Mouse (Mus musculus): ENCODE data around the gene Mapk1. TPM values are rescaled to one million over a fixed set of nuclear protein-coding genes. Genes with fewer than 3 reads are reported as not detected.

Mapk1 gene
- polyA plus RNA-seq, 1 experiment from 2014 or later = 233 TPM

DNA sequence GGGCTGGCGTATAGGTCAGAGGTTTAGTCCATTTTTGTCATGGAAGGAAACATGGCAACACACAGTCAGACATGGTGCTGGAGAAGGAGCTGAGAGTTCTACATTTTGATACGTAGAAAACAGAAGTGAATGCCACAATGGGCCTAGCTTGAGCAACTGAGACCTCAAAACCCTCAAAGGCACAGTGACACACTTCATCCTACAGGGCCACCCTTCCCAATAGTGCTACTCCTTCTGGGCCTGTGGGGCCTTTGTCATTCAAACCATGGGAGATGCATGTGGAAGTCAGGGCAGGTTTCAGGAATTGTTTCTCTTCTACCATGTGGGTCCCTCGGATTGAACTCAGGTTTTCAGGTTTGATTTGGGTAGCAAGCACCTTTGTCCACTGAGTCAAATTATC lies 17.9 kb downstream of the Mapk1 start:
- WGBS = 89% methylated on average over 3 of the region's 3 CpGs
- H3K9me3 ChIP-seq (ENCODE audit: control insufficient read depth, low read length) = no peaks in the 10 kb centered on the region
- H3K4me1 ChIP-seq (ENCODE audit: control insufficient read depth, insufficient read depth, low read length) = no peaks in the 10 kb centered on the region
- no peak for ATAC-seq (ENCODE audit: low read depth)
- H3K36me3 ChIP-seq (ENCODE audit: control insufficient read depth, insufficient read depth, low read length) = no peaks in the 10 kb centered on the region
- no peak overlapping the region for H3K9ac ChIP-seq (replicated peaks; ENCODE audit: low read depth, low read length)
- no peak overlapping the region for H3K4me3 ChIP-seq (ENCODE audit: low read depth, low read length)
- H3K4me2 ChIP-seq (ENCODE audit: low read depth, low read length) = no peak overlapping the region
- H3K27me3 ChIP-seq (ENCODE audit: control insufficient read depth, insufficient read depth, low read length) = no peaks in the 10 kb centered on the region
- no peak overlapping the region for H3K27ac ChIP-seq (ENCODE audit: low read depth, low read length)

GRCm38 (mm10) chr16:17007070-17007469 lies 23.9 kb downstream of the Mapk1 start:
- Histone ChIP-seq H3K9me3 (ENCODE audit: control insufficient read depth, low read length) (no peaks in the 10 kb centered on the region), H3K36me3 (ENCODE audit: control insufficient read depth, insufficient read depth, low read length) (no peaks in the 10 kb centered on the region), H3K4me1 (ENCODE audit: control insufficient read depth, insufficient read depth, low read length) (no peaks in the 10 kb centered on the region), H3K27ac (ENCODE audit: low read depth, low read length) (no peak overlapping the region), H3K9ac (replicated peaks; ENCODE audit: low read depth, low read length) (no peak overlapping the region), H3K27me3 (ENCODE audit: control insufficient read depth, insufficient read depth, low read length) (no peaks in the 10 kb centered on the region), H3K4me3 (ENCODE audit: low read depth, low read length) (no peak overlapping the region), H3K4me2 (ENCODE audit: low read depth, low read length) (no peak overlapping the region)
- 89% methylated on average over 1 of the region's 1 CpGs for WGBS
- no peak for ATAC-seq (ENCODE audit: low read depth)

GRCm38 (mm10) chr16:17010036-17010435 lies 26.9 kb downstream of the Mapk1 start:
- H3K9ac ChIP-seq (replicated peaks; ENCODE audit: low read depth, low read length) = no peak overlapping the region
- no peak for ATAC-seq (ENCODE audit: low read depth)
- no peak overlapping the region for H3K4me3 ChIP-seq (ENCODE audit: low read depth, low read length)
- 95% methylated on average over 7 of the region's 7 CpGs for WGBS
- no peaks in the 10 kb centered on the region for H3K9me3 ChIP-seq (ENCODE audit: control insufficient read depth, low read length)
- no peaks in the 10 kb centered on the region for H3K36me3 ChIP-seq (ENCODE audit: control insufficient read depth, insufficient read depth, low read length)
- no peak overlapping the region for H3K27ac ChIP-seq (ENCODE audit: low read depth, low read length)
- no peak overlapping the region for H3K4me2 ChIP-seq (ENCODE audit: low read depth, low read length)
- H3K4me1 ChIP-seq (ENCODE audit: control insufficient read depth, insufficient read depth, low read length) = no peaks in the 10 kb centered on the region
- no peaks in the 10 kb centered on the region for H3K27me3 ChIP-seq (ENCODE audit: control insufficient read depth, insufficient read depth, low read length)

GRCm38 (mm10) chr16:17012583-17012982 lies 29.4 kb downstream of the Mapk1 start:
- 100% methylated on average over 1 of the region's 1 CpGs for WGBS
- H3K4me1 ChIP-seq (ENCODE audit: control insufficient read depth, insufficient read depth, low read length) = no peaks in the 10 kb centered on the region
- no peak overlapping the region for H3K9ac ChIP-seq (replicated peaks; ENCODE audit: low read depth, low read length)
- no peak for ATAC-seq (ENCODE audit: low read depth)
- no peaks in the 10 kb centered on the region for H3K36me3 ChIP-seq (ENCODE audit: control insufficient read depth, insufficient read depth, low read length)
- H3K27ac ChIP-seq (ENCODE audit: low read depth, low read length) = no peak overlapping the region
- H3K4me2 ChIP-seq (ENCODE audit: low read depth, low read length) = no peak overlapping the region
- H3K4me3 ChIP-seq (ENCODE audit: low read depth, low read length) = no peak overlapping the region
- H3K9me3 ChIP-seq (ENCODE audit: control insufficient read depth, low read length) = no peaks in the 10 kb centered on the region
- no peaks in the 10 kb centered on the region for H3K27me3 ChIP-seq (ENCODE audit: control insufficient read depth, insufficient read depth, low read length)

- H3K4me2 ChIP-seq (ENCODE audit: low read depth, low read length) = no peak overlapping the region
- WGBS = 90% methylated on average over 4 of the region's 4 CpGs
- no peak overlapping the region for H3K27ac ChIP-seq (ENCODE audit: low read depth, low read length)
- no peaks in the 10 kb centered on the region for H3K4me1 ChIP-seq (ENCODE audit: control insufficient read depth, insufficient read depth, low read length)
- no peak for ATAC-seq (ENCODE audit: low read depth)
- H3K27me3 ChIP-seq (ENCODE audit: control insufficient read depth, insufficient read depth, low read length) = no peaks in the 10 kb centered on the region
- no peak overlapping the region for H3K4me3 ChIP-seq (ENCODE audit: low read depth, low read length)
- H3K9me3 ChIP-seq (ENCODE audit: control insufficient read depth, low read length) = no peaks in the 10 kb centered on the region
- H3K9ac ChIP-seq (replicated peaks; ENCODE audit: low read depth, low read length) = no peak overlapping the region
- peaks cover 11% of the 10 kb centered on the region for H3K36me3 ChIP-seq (ENCODE audit: control insufficient read depth, insufficient read depth, low read length)
Measured at GRCm38 (mm10) chr16:17015111-17015852, 32.1 kb downstream of the Mapk1 start.

DNA sequence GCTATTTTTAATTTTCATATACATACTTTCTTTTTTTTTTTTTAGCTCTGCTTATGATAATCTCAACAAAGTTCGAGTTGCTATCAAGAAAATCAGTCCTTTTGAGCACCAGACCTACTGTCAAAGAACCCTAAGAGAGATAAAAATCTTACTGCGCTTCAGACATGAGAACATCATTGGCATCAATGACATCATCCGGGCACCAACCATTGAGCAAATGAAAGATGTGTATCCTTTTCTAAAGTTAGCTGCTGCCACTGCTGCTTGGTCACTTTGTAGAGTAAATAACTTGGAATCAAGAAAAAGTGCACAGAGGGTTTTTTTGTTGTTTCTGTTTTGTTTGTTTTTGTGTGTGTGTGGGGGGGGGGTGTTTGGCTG lies 32.7 kb downstream of the Mapk1 start:
- Histone ChIP-seq H3K9ac (replicated peaks; ENCODE audit: low read depth, low read length) (no peak overlapping the region), H3K4me3 (ENCODE audit: low read depth, low read length) (no peak overlapping the region), H3K9me3 (ENCODE audit: control insufficient read depth, low read length) (no peaks in the 10 kb centered on the region), H3K36me3 (ENCODE audit: control insufficient read depth, insufficient read depth, low read length) (peaks cover 11% of the 10 kb centered on the region), H3K4me1 (ENCODE audit: control insufficient read depth, insufficient read depth, low read length) (no peaks in the 10 kb centered on the region), H3K4me2 (ENCODE audit: low read depth, low read length) (no peak overlapping the region), H3K27ac (ENCODE audit: low read depth, low read length) (no peak overlapping the region), H3K27me3 (ENCODE audit: control insufficient read depth, insufficient read depth, low read length) (no peaks in the 10 kb centered on the region)
- no peak for ATAC-seq (ENCODE audit: low read depth)
- 100% methylated on average over 3 of the region's 3 CpGs for WGBS

DNA sequence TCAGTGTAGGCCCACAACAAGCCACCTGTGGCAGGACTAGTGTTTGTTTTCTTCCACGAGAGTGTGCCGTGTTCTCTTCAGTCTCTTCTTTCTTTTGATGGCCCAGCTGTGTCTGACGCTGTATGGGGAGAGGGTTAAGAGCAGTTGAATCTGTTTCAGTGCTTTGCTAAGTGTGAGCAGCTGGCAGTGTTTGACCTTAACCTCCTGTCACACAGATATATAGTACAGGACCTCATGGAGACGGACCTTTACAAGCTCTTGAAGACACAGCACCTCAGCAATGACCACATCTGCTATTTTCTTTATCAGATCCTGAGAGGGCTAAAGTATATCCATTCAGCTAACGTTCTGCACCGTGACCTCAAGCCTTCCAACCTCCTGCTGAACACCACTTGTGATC lies 34.9 kb downstream of the Mapk1 start:
- no peak overlapping the region for H3K4me3 ChIP-seq (ENCODE audit: low read depth, low read length)
- H3K4me2 ChIP-seq (ENCODE audit: low read depth, low read length) = no peak overlapping the region
- peaks cover 11% of the 10 kb centered on the region for H3K36me3 ChIP-seq (ENCODE audit: control insufficient read depth, insufficient read depth, low read length)
- H3K9me3 ChIP-seq (ENCODE audit: control insufficient read depth, low read length) = no peaks in the 10 kb centered on the region
- H3K4me1 ChIP-seq (ENCODE audit: control insufficient read depth, insufficient read depth, low read length) = no peaks in the 10 kb centered on the region
- H3K27me3 ChIP-seq (ENCODE audit: control insufficient read depth, insufficient read depth, low read length) = no peaks in the 10 kb centered on the region
- H3K9ac ChIP-seq (replicated peaks; ENCODE audit: low read depth, low read length) = no peak overlapping the region
- H3K27ac ChIP-seq (ENCODE audit: low read depth, low read length) = no peak overlapping the region
- no peak for ATAC-seq (ENCODE audit: low read depth)
- WGBS = 61% methylated on average over 6 of the region's 6 CpGs

- Histone ChIP-seq H3K4me3 (ENCODE audit: low read depth, low read length) (no peak overlapping the region), H3K27me3 (ENCODE audit: control insufficient read depth, insufficient read depth, low read length) (no peaks in the 10 kb centered on the region), H3K4me2 (ENCODE audit: low read depth, low read length) (no peak overlapping the region), H3K9ac (replicated peaks; ENCODE audit: low read depth, low read length) (no peak overlapping the region), H3K9me3 (ENCODE audit: control insufficient read depth, low read length) (no peaks in the 10 kb centered on the region), H3K4me1 (ENCODE audit: control insufficient read depth, insufficient read depth, low read length) (no peaks in the 10 kb centered on the region), H3K27ac (ENCODE audit: low read depth, low read length) (no peak overlapping the region), H3K36me3 (ENCODE audit: control insufficient read depth, insufficient read depth, low read length) (peaks cover 11% of the 10 kb centered on the region)
- no peak for ATAC-seq (ENCODE audit: low read depth)
- 80% methylated on average over 3 of the region's 3 CpGs for WGBS
Measured at GRCm38 (mm10) chr16:17024469-17025148, 41.4 kb downstream of the Mapk1 start.

DNA sequence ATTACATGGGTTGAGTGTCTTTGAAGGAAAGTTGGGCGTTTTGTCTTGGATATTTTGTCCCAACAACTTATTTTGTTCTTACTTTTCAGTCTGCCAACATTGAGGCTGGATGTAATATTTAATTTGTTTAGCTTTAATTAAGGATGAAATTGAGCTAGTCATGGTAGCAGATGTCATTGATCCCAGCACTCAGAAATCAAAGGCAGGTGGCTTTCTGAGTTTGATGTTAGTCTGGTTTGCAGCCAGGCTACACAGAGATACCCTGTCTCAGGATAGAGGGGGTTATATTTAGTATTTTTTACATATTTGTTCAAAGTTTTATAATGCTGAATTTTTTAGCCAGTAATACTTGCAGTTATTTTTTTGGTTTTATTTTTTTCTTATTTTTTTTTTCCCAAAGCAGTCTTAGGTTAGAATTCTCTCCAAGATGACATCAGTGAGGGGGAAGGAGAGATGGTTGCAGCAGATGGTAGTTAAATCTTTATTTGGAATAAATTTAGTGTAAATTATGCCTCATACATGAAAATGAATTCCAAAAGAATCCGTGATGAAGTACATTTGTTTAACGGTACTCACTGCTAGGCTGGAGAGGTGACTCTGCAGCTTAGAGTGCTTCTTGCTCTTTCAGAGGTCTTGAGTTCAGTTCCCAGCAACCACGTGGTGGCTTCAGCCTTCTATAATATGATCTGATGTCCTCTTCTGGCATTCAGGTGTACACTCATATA lies 47.0 kb downstream of the Mapk1 start:
- no peaks in the 10 kb centered on the region for H3K27me3 ChIP-seq (ENCODE audit: control insufficient read depth, insufficient read depth, low read length)
- H3K4me2 ChIP-seq (ENCODE audit: low read depth, low read length) = no peak overlapping the region
- H3K9ac ChIP-seq (replicated peaks; ENCODE audit: low read depth, low read length) = no peak overlapping the region
- 52% methylated on average over 4 of the region's 4 CpGs for WGBS
- no peaks in the 10 kb centered on the region for H3K4me1 ChIP-seq (ENCODE audit: control insufficient read depth, insufficient read depth, low read length)
- no peak overlapping the region for H3K4me3 ChIP-seq (ENCODE audit: low read depth, low read length)
- no peak for ATAC-seq (ENCODE audit: low read depth)
- no peak overlapping the region for H3K27ac ChIP-seq (ENCODE audit: low read depth, low read length)
- H3K9me3 ChIP-seq (ENCODE audit: control insufficient read depth, low read length) = no peaks in the 10 kb centered on the region
- H3K36me3 ChIP-seq (ENCODE audit: control insufficient read depth, insufficient read depth, low read length) = peaks cover 21% of the 10 kb centered on the region

All from neural tube, embryonic 14.5 days (tissue).